Mouse (Mus musculus): ENCODE measurements around the gene Mest. TPM values are rescaled to one million over a fixed set of nuclear protein-coding genes. Genes with fewer than 3 reads are reported as not detected.

The Mest gene
- total RNA-seq, 2 experiments from 2014 or later = not detected

DNA sequence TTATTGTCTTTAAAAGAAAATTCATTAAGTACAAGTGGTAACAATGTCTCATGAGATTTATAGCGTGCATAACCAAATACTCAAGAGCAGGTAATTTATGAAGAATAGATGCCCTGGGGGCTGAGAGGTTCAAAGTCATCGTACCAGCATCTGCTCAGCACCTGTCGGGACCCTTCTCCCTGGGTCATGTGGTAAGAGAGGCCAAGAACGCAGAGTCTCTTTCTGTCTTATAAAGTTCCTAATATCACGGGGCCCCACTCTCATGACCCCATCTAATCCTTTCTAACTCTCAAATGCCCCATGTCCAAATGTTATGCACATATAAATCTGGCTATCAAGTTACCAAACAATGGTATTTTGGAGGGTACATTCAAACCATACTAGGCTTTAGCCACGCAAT, 20.5 kb upstream of the Mest start:
- ATAC-seq (replicated peaks; ENCODE audit: low FRiP score, poor library complexity, severe bottlenecking) = no peak

DNA sequence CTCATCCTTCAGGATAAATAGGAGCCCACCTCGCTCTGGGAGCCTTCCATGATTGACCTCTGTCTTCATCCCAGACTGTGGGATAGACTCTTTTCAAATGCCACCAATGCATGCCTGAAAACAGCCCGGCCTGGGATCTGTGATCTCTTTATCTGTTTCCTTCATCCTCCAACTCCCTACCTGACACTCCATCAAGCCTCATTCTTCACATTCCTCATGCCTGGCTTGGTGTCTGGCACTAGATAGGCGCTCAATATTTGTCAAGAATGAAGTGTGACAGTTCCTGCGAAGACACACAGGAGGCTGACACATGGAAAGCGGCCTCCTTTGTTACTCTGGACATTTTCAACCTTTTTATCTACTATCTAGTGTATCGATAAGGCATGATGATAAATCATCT, 19.9 kb upstream of the Mest start:
- no peak for ATAC-seq (replicated peaks; ENCODE audit: low FRiP score, poor library complexity, severe bottlenecking)

DNA sequence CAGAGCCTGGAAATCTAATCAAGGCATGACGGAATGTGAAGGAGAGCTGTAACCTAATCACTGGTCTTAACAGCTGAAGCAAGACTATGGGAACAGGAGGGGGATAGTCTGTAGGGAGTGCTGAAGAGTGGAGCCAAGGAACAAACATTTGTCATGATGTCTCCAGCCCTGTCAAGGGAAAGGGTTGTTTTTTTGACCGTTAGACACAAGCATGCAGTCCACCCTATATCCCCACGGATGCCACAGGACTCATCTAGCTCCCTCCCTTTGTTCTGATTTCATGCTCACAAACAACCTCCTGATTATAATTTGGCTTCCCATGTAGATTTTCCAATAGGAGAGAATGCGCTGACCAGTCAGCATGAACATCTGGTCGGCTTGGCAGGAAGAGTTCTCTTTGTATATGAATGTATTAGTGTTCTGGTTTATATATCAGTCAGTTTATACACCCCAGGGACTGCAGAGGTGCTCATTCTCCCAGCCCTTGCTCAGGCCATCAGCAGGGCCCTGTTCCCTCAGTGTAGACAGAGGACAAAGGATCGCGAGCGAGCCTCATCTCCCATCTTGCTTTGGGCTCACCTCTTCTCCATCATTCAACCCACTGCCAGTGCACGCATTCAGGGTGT, 19.3 kb upstream of the Mest start:
- no peak for ATAC-seq (replicated peaks; ENCODE audit: low FRiP score, poor library complexity, severe bottlenecking)

DNA sequence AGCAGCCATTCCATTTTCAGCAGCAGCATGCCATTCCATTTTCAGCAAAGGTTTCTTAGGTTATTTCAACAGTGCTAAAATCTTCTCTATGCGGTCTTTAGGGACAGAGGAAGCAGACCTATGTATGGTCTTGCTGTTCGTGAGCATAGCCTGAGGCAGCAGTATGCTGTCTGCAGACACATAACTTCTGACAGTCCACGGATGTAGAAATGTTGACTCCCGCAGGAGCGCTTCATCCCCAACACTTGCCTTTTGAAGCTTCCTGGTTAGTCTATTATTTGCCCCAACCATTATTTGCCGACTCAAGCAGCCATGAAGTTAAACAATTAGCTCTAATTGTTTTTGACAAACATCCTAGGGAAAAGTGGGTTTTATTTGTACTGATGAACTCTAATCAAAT, 14.2 kb upstream of the Mest start:
- ATAC-seq (replicated peaks; ENCODE audit: low FRiP score, poor library complexity, severe bottlenecking) = no peak

DNA sequence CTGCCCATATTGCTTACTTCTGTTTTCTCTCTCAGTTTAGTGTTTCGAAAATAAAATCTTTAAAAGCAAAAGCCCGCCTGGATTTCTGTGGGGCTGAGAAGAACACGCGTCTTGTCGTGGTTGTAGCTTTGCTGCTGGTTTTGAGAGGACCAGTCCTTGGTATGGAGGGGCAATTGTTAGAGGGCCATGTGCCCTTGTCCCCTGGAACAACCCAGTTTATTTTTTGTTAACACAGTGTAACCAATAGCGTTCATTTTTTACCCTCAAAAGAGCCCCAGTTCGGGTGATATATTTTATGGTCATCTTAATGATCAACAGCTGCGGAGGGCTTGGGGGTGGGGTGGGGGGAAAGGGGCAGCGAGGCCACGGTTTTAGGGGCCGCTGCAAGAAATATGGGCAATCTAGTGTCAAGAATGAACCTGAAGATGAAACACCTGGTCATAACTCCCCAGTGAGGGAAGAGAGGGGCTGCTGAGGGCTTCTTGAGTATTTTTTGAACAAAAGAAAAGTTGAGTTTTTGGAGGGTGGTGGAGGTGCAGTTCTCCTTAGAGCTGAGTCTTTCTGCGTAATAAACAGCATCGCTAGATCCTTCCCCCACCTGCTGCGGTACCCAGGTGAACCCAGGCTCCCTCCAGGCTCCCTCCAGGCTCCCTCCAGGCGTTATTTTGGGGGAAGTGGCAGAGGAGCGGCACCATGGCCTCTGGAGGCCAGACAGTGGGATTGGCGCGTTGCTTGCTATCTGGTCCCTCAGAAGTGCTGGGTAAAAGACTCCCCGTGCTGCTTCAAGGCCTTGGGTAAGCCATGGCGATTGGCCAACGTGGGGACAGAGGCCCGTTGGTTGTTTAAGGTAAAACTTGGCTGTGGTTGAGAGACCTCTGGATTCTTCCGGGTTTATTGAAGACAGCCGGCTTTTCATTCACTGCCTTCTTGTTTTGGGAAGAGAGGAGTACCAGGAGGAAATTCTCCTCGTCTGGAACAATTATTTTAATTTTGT, 12.7 kb upstream of the Mest start:
- ATAC-seq (replicated peaks; ENCODE audit: low FRiP score, poor library complexity, severe bottlenecking) = no peak

DNA sequence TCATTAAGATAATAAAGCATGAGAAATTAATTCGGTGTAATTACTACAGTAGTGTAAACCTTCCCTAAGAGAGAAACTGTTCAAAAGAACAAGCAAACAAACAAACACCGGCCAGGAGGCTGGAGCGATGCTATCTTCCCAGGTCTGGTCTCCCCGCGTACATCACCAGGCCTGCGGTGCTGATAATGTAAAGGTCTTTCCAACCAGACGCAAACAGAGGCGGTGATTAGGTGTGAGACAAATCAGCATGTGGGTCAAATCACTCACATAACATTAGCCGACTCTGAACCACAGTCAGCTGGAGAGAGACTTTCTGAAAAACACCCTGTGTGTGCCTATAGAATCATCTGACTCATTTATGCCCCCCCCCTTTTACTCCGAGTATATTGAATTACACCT, 12.0 kb upstream of the Mest start:
- ATAC-seq (replicated peaks; ENCODE audit: low FRiP score, poor library complexity, severe bottlenecking) = no peak

DNA sequence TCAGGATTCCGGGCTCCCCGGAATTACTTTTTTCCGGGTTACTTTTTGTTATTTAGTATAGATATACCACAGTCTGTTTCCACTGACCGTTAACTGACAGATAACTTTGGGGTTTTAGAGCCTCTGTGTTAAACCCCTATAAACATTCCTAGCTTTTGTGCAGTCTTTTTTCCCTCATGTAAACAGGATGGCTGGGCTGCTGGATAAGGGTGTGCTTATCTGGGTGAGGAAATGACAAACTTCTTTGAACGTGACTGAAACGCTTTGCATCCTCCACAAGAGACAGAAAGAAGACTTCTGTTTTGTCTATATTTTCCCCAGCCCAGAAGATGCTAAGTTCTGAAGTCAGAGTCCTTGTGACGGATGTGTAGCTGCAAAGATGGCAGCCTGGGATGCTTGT, 10.9 kb upstream of the Mest start:
- no peak for ATAC-seq (replicated peaks; ENCODE audit: low FRiP score, poor library complexity, severe bottlenecking)

DNA sequence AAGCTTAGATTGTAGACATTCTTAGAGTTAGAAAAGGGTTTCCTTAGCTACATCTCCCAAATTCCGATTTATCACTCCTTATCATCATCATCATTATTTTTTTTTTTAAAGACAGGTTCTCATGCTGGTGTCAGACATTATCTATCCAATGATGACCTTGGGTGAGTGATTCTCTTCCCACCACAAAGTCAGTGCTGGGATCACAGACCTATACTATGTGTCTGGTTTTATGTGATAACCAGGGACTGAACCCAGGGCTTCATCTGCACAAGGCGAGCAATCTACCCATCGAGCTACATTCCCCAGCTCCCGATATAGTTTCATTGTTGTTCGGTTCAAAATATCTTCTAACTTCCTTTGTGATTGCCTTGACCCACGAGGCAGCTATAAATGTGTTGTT, 9.9 kb upstream of the Mest start:
- no peak for ATAC-seq (replicated peaks; ENCODE audit: low FRiP score, poor library complexity, severe bottlenecking)

DNA sequence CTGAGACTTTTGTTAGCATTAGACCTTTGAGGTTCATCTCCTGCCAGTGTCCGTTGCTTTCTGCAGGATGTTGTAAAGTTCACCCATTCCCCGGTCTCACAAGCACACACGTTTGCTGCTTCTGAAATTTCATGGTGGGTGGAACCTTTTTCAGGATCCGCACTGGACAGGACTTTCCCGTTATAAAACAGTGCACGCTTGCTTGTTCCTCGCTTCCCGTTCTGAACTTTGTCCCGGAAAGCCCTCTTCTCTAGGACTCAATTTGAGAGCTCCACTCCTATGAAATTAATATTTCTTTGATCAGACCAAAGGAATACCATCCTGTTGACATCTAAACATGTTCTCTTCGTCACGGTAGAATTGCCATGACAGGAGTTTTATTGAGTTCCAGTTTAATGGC, 9.5 kb upstream of the Mest start:
- no peak for ATAC-seq (replicated peaks; ENCODE audit: low FRiP score, poor library complexity, severe bottlenecking)

DNA sequence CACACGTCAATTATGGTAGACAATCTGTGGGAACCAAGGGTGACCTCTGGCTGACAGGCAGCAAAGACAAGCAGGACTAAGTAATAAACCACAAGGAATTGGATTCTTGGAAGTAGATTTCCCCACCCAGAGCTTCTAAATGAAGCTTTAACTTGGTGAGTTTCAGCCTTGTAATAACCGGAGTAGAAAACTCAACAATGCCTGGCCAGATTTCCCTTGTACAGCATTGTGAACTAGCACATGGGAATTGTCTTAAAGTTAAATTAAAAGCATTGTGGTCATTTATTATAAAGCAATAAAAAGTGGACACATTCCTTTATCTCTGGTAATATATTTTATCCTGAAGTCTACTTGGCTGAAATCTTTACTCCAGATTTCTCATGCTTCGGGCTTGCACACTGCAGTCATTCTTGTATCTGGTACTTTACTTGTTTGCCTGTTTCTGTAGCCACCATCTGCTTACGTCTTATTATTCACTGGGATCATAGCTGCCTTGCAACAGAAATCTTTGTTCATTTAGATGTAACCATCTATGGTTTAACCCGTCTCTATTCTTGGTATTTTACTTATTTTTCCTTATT, 8.4 kb upstream of the Mest start:
- no peak for ATAC-seq (replicated peaks; ENCODE audit: low FRiP score, poor library complexity, severe bottlenecking)

DNA sequence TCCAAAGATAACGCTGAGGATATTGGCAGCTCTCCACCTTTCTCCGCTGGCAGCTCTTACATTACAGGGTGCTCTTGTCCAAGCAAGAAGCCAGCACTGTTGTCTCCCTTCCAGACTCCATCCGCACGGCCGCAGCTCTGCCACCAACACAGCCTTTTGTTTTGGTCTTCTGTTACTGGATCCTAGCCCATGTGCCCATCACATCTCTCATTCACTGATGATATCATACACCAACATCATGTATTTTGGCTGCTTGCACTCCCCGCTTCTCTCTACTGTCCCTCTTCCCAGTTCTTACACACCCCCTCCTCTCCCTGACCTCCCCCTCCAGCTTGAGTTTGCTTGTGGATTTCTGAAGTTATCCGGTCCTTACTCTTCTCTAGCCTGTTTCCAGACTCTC, 6.6 kb upstream of the Mest start:
- ATAC-seq (replicated peaks; ENCODE audit: low FRiP score, poor library complexity, severe bottlenecking) = no peak

DNA sequence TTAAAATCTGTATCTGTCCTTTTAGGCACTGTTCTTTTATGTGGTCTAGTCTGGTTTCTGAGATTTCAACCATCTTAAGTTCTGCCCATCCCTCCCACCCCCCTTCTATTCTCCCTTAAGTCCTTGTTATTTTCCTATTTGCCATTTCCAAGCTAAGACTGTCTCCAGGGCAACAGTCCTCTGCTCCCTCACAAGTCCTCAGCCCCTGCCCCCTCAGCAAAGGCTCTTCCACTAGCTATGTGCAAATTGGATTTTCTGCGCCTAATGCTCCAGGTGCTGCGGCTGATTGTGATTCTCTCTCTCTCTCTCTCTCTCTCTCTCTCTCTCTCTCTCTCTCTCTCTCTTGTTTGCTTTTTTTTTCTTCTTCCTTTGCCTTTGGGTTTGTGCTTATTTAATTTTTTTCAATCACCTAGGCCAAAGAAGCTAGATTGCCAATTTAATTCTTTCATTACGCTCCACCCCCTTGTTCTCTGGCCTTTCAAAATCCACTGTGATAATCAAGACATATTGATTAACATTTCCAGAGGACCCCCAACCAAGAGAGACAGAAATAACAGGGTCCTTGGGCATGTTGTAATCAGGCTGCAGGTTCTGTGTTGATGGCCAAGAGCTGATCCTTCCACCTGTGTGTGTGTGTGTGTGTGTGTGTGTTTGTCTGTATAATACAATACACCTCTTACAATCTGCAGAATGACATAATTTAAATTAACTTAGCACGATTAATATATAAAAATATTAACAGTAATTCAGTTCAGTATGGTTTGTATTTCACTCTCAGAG, 772 bp upstream of the Mest start:
- no peak for ATAC-seq (replicated peaks; ENCODE audit: low FRiP score, poor library complexity, severe bottlenecking)

DNA sequence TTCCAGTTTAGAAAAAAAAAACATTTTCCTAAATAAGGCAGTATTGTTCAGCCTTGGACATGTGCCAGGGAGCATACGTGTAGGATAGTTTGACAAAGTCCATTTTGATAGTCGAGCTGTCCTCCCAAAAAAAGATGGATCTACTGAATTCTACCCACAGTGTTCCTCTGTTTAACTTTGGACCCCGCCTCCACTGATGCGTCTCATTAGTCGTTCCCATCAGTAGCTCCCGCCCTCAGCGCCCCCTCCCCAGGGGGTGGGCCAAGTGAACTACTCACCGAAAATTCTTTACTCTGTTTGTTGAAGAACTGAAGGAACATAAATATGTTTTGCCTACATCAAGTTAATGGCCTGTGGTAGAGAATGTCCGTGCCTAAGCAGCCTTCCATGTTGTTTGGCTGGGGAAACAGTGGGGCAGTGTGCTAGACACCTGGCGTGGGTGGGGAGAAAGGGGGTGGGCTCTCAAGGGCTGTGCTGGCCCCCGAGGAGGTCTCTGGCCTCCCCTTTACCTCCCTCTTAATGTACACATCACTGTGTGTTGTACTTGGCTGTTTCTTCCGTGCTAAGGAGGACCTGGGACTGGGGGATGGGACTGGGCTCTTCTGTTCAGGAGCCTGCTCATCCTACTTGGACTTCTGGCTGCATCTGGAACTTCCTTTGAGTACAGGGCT, 7.1 kb downstream of the Mest start:
- no peak for ATAC-seq (replicated peaks; ENCODE audit: low FRiP score, poor library complexity, severe bottlenecking)

DNA sequence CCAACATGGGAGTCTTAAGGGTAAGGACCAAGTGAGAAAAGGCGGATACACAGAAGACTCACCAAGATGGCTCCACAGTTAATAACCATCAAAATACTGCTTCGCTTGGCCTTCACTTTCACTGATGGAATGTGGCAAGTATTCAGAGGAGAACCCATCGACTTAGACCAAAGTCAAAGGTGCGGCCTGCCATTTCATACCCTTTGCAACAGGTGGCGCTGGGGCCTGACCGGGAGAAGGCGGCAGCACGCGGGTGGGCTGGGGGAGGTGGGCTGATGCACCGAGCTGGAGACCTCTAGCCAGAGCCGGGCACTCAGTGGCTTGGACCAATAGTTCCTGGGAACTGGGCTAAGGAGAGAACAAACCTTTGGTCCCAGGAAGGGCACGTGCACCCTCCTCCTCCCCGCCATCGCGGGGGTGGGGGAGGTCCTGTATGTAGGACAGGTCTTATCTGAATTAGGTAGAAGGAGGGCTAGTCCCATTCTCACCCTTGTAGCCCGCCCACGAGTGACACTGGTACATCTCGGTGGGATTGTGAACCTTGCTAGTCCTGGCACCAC, 9.3 kb downstream of the Mest start:
- no peak for ATAC-seq (replicated peaks; ENCODE audit: low FRiP score, poor library complexity, severe bottlenecking)

DNA sequence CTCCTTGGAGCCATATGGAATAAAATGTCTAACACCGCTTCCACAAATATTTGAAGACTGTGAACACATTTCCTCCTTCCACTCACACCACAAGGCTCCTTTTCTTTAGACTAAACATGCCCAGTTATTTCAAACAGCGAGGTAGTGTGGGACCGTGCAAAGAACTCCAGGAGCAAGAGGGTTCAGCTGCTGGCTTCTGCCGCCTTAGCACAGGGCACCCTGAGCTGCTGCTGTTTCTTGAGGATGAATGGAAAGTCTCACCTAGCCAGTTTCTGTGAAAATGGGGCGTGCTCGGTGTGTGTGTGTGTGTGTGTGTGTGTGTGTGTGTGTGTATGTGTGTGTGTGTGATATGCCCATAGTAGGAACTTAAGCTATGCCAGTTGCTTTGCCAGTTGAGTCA, 11.1 kb downstream of the Mest start:
- ATAC-seq (replicated peaks; ENCODE audit: low FRiP score, poor library complexity, severe bottlenecking) = no peak

DNA sequence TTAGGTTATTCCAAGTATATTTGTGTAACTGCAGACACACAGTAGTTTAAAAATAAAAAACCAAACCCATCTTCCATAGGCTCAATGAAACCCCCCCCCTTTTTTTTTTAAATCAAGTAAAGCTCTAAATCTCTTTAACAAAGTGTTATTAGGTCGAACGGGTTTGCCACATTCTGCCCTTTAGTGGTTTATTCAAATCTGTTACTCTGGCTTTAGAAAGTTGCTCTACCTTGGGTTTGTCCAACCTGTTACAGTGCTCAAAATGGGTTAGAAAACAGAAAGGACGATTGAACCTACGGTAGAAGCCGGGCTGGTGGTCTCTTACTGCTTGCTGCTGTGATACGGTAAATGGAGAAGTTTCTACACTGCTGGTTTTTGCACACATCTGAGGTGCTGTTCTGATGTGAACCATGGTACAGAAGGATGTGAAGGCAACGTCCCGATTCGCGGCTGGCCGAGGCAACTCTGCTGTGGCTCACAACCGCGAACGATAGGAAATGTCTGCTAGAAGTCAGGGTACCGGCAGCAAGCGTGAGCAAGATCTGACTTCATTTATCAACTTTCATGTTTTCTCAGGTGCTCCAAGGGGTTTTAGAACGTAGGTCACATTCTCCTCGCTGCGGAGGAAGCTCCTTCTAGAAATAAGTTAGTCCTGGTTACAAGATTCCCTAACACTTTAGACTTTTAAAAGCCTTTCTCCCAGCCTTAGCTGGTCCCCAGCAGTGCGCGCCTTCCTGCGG, 11.8 kb downstream of the Mest start:
- ATAC-seq (replicated peaks; ENCODE audit: low FRiP score, poor library complexity, severe bottlenecking) = no peak

DNA sequence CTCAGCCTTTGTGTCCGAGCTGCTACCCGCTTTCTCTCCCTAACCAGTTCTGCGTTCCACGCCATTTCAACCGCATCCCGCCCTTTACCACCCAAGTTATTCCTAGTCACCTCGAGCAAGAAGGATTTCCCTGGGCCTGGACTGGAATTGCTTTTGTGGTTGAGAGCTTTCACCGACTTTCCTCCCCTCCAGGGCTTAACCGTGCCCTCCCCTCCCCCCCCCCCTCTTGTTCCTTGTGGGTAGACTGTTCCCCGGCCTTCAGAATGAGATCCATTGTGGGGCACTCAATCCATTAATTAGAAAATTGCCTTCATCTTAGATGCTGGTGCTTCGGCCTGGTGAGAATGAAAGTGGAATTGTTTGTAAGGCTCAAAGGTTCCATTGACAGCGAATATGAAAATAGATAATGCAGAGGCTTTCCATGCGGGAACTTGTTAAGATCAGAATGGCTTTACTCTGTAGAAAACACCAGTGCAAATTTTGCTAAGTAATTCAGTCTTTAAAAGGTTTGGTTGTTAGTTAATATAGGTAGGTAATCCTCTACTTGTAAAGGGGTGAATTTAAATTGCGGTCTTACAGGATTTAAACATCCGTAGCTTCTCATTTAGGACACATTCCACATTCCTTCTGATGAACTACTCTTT, 12.5 kb downstream of the Mest start:
- ATAC-seq (replicated peaks; ENCODE audit: low FRiP score, poor library complexity, severe bottlenecking) = no peak

DNA sequence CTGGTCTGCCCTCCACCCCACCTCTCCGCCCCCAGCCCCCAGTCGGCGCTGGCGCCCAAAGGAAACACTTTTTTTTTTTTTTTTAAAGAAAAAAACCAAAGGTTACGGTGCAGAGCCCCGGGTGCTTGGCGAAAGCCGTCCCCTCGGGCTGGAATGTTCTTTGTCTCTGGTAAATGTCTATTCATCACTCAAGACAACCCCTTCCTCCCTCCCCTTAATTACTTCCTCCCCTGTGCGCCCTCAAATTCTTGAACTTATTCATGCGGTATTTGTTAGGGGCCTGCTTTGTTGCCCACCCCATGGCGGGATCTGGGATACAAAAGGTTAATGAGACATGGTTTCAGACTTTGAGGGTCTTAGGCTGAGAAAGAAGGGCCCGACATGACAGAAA, 13.0 kb downstream of the Mest start:
- no peak for ATAC-seq (replicated peaks; ENCODE audit: low FRiP score, poor library complexity, severe bottlenecking)

All from erythroblast, adult 5-6 weeks (primary cell).